In the genomic region with DNA sequence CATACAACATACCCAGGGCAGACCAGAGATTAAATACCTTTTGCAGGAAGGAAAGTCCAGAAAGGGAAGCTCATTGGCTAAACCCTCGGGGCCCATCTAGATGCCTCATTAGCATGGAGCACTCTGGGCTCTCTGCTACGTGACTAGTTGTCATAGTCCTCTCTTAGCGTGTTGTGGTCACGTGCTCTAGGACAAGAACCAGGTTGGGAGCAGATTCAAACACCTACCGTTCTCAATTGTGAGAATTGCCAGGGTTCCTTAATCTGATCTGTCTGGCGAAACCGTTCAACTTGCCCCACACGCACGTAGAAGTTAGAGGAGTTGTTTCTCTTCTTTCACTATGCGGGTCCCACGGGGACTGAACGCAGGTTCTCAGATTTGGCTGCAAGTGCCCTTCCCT, we compare ENCODE assay signal across 24 mouse cellular contexts. TPM values are rescaled to one million over a fixed set of nuclear protein-coding genes. Genes with fewer than 3 reads are reported as not detected.
"Had no signal": no experiment of that assay in that cellular context is flagged by ENCODE, and none has a peak within 500 bp of the region (broad histone marks: within the 10 kb centered on the region; RNA-seq: fewer than 3 reads in every experiment).

No protein-coding gene starts in this region.

- H3K4me2 ChIP-seq: lung, embryonic 15.5 days; midbrain, embryonic 11.5 days; midbrain, embryonic 13.5 days; midbrain, embryonic 15.5 days; neural tube, embryonic 12.5 days; stomach, embryonic 15.5 days had no signal

- H3K27me3 ChIP-seq: lung, embryonic 15.5 days; megakaryocyte, embryonic 14.5 days; midbrain, embryonic 13.5 days; midbrain, embryonic 15.5 days; neural tube, embryonic 12.5 days; stomach, embryonic 15.5 days had no signal

- H3K9me3 ChIP-seq: lung, embryonic 15.5 days; midbrain, embryonic 13.5 days; midbrain, embryonic 15.5 days; neural tube, embryonic 12.5 days; stomach, embryonic 15.5 days had no signal

- H3K4me3 ChIP-seq: lung, embryonic 15.5 days; midbrain, embryonic 13.5 days; midbrain, embryonic 15.5 days; neural tube, embryonic 12.5 days; stomach, embryonic 15.5 days had no signal

- H3K4me1 ChIP-seq: lung, embryonic 15.5 days; megakaryocyte, embryonic 14.5 days; midbrain, embryonic 13.5 days; midbrain, embryonic 15.5 days; stomach, embryonic 15.5 days had no signal

- H3K27ac ChIP-seq: lung, embryonic 15.5 days; macrophage; midbrain, embryonic 13.5 days; midbrain, embryonic 15.5 days; neural tube, embryonic 12.5 days; stomach, embryonic 15.5 days; stomach, postnatal 0 days had no signal

- H3K9ac ChIP-seq: liver, postnatal 0 days; lung, embryonic 15.5 days; midbrain, embryonic 13.5 days; midbrain, embryonic 15.5 days; neural tube, embryonic 12.5 days; stomach, embryonic 15.5 days had no signal

- H3K36me3 ChIP-seq: lung, embryonic 15.5 days; midbrain, embryonic 13.5 days; midbrain, embryonic 15.5 days; neural tube, embryonic 12.5 days; stomach, embryonic 15.5 days had no signal

- DNase-seq: liver, postnatal 0 days; lung, adult 2 months; lung, postnatal 14 days; lung, postnatal 36 days; right cerebral cortex, postnatal 14 days; thymus, adult 2 months; thymus, postnatal 25 days had no signal

RNA-seq across cellular contexts. Expression of gene Gm10663, which starts 13.3 kb away (rescaled TPM):
- total RNA-seq: megakaryocyte progenitor cell, adult 5-6 weeks; midbrain, postnatal 0 days; monocyte, adult 5-6 weeks; neutrophil, adult 5-6 weeks had no signal
- polyA plus RNA-seq: liver, postnatal 0 days; lung, adult 2 months; lung, embryonic 15.5 days; lung, postnatal 0 days; macrophage; midbrain, embryonic 11.5 days; midbrain, embryonic 13.5 days; midbrain, embryonic 15.5 days; midbrain, postnatal 0 days; neural tube, embryonic 12.5 days; neural tube, embryonic 14.5 days; spleen, adult 2 months; stomach, embryonic 15.5 days; stomach, postnatal 0 days; testis, adult 2 months; thymus, adult 2 months had no signal

RNA-seq across cellular contexts. Expression of gene BC030870, which starts 41.2 kb away (rescaled TPM):
- total RNA-seq: megakaryocyte progenitor cell, adult 5-6 weeks; midbrain, postnatal 0 days; monocyte, adult 5-6 weeks; neutrophil, adult 5-6 weeks had no signal
- polyA plus RNA-seq: macrophage; midbrain, embryonic 11.5 days; midbrain, embryonic 13.5 days; neural tube, embryonic 12.5 days; neural tube, embryonic 14.5 days; spleen, adult 2 months; testis, adult 2 months; thymus, adult 2 months had no signal

RNA-seq across cellular contexts. Expression of gene Apela, which starts 51.0 kb away (rescaled TPM):
- total RNA-seq: megakaryocyte progenitor cell, adult 5-6 weeks; midbrain, postnatal 0 days; monocyte, adult 5-6 weeks; neutrophil, adult 5-6 weeks had no signal
- polyA plus RNA-seq: lung, adult 2 months; macrophage; spleen, adult 2 months; testis, adult 2 months had no signal
